Mouse (Mus musculus) intestine, embryonic 15.5 days (tissue): Measurements from ENCODE around the gene Ppp3ca. TPM values are rescaled to one million over a fixed set of nuclear protein-coding genes. Genes with fewer than 3 reads are reported as not detected.
A peak's percentile ranks its signal among the peaks of the same experiment; 100 is the strongest.
"Not testable (repeated sequence)": the region's sequence is repeated elsewhere in the genome, so short reads cannot be mapped to it uniquely, and the experiment has no call there.

Experiments
- ATAC-seq: fragments of 200-750 bp; cut with Nextera tagmentation; 2 replicates; pipeline ENCODE4 v1.8.0; 2017; ENCODE audit warnings: moderate TSS enrichment, moderate library complexity
- H3K27ac ChIP-seq: fragments of 300-500 bp; sonication (generic); 2 replicates; pipeline ENCODE4 v1.5.1; 2015; ENCODE audit warnings: mild to moderate bottlenecking, inconsistent platforms
- H3K27me3 ChIP-seq: fragments of 300-500 bp; sonication (generic); replicated peaks from 2 replicates; pipeline ENCODE4 v1.6.1; 2015; ENCODE audit warnings: inconsistent platforms
- H3K36me3 ChIP-seq: fragments of 300-500 bp; sonication (generic); 2 replicates; pipeline ENCODE4 v1.6.1; 2015; ENCODE audit warnings: inconsistent platforms
- H3K4me1 ChIP-seq: fragments of 300-500 bp; sonication (generic); replicated peaks from 2 replicates; pipeline ENCODE4 v1.6.1; 2015; ENCODE audit warnings: inconsistent platforms
- H3K4me2 ChIP-seq: fragments of 300-500 bp; sonication (generic); replicated peaks from 2 replicates; pipeline ENCODE4 v1.6.1; 2015; ENCODE audit warnings: mild to moderate bottlenecking, inconsistent platforms
- H3K4me3 ChIP-seq: fragments of 300-500 bp; sonication (generic); replicated peaks from 2 replicates; pipeline ENCODE4 v1.5.1; 2015; ENCODE audit warnings: inconsistent platforms
- H3K9ac ChIP-seq: fragments of 300-500 bp; sonication (generic); 2 replicates; pipeline ENCODE4 v1.6.1; 2015; ENCODE audit warnings: inconsistent platforms
- H3K9me3 ChIP-seq: fragments of 300-500 bp; sonication (generic); 2 replicates; pipeline ENCODE4 v1.6.1; 2016; ENCODE audit warnings: inconsistent platforms
- WGBS: fragments of 180-500 bp; shearing (Covaris S2); methylation state at CpG from one replicate; pipeline ENCODE4 v1.1.7; 2015; 5-methylcytosine and 5-hydroxymethylcytosine counted together
- polyA plus RNA-seq: library from polyadenylated mRNA; unstranded; fragments of >200 nt; fragmentation: Nextera tagmentation; extraction: Ambion mirVana; gene quantifications from 2 replicates; pipeline ENCODE4 v1.2.1, GENCODE M21; 2015

The Ppp3ca gene
- polyA plus RNA-seq, 1 experiment from 2014 or later, result 47.5 TPM

- Histone ChIP-seq H3K27me3 (no peaks in the 10 kb centered on the region), H3K27ac (no peak overlapping the region), H3K4me1 (no peaks in the 10 kb centered on the region), H3K4me3 (no peak overlapping the region), H3K9ac (no peak overlapping the region), H3K4me2 (no peak overlapping the region), H3K9me3 (no peaks in the 10 kb centered on the region), H3K36me3 (no peaks in the 10 kb centered on the region)
- ATAC-seq, result no peak
- 70% methylated on average over 7 of the region's 7 CpGs for WGBS
Observed at GRCm38 (mm10) chr3:136691984-136692383, 22.1 kb downstream of the Ppp3ca start.

DNA sequence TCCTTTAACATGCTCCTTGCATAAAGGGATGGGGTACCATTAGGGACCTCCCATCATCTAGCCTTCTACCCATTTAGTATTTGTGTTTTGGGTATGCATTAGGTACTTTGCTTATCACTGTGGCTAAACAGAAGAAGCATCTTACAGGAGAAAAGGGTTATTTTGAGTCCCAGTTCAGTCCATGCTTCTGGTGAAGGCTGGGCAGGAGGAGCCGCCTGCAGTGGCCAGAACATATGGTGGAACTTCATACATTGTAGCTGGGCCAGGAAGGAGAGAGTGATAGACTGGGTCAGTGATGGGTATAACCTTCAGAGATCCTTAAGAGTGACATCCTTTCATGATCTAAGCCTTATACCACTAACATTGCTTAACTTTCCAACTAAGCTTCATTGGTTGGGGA, 23.6 kb downstream of the Ppp3ca start:
- Histone ChIP-seq H3K36me3 (no peaks in the 10 kb centered on the region), H3K4me3 (no peak overlapping the region), H3K27me3 (no peaks in the 10 kb centered on the region), H3K9me3 (no peaks in the 10 kb centered on the region), H3K4me2 (no peak overlapping the region), H3K4me1 (no peaks in the 10 kb centered on the region), H3K27ac (no peak overlapping the region), H3K9ac (no peak overlapping the region)
- 97% methylated on average over 1 of the region's 1 CpGs for WGBS
- ATAC-seq, result no peak

DNA sequence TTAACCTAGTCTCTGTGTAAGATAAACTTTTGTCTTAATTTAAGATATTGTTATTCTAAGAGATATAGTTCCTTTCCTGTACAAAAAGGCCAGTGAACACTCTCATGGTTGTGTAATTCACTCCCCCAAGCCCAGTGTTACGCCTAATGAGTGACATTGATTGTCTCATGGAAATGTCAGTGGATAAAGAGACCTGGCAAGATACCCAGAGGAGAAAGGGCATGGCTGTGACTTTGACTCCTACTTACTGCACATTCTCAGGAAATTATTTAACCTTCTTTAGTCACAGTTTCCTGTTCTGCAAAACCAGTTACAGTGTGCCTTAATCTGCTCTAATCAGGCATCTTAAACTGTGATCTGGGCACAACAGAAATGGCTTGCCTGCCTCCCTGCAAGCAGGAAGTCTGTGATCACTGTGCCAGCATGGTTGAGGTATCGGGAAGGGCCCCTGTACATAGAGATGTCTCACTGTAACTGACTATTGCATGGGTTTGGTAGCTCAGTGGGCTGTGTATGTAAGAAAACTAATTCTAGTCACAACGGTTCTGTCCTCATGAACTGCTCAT, 27.8 kb downstream of the Ppp3ca start:
- H3K4me1 ChIP-seq, result no peaks in the 10 kb centered on the region
- no peak overlapping the region for H3K9ac ChIP-seq
- H3K36me3 ChIP-seq, result no peaks in the 10 kb centered on the region
- no peak for ATAC-seq
- no peak overlapping the region for H3K4me2 ChIP-seq
- H3K27ac ChIP-seq, result no peak overlapping the region
- H3K27me3 ChIP-seq, result no peaks in the 10 kb centered on the region
- WGBS, result 79% methylated on average over 3 of the region's 3 CpGs
- H3K9me3 ChIP-seq, result no peaks in the 10 kb centered on the region
- no peak overlapping the region for H3K4me3 ChIP-seq

- not testable (repeated sequence) for H3K4me2 ChIP-seq, H3K9ac ChIP-seq, H3K4me1 ChIP-seq, ATAC-seq, H3K9me3 ChIP-seq, H3K36me3 ChIP-seq, H3K27ac ChIP-seq, H3K27me3 ChIP-seq, H3K4me3 ChIP-seq
Observed at GRCm38 (mm10) chr3:136699711-136700110, 29.8 kb downstream of the Ppp3ca start.

- 48% methylated on average over 11 of the region's 11 CpGs for WGBS
Observed at GRCm38 (mm10) chr3:136700447-136701009, 30.6 kb downstream of the Ppp3ca start.

DNA sequence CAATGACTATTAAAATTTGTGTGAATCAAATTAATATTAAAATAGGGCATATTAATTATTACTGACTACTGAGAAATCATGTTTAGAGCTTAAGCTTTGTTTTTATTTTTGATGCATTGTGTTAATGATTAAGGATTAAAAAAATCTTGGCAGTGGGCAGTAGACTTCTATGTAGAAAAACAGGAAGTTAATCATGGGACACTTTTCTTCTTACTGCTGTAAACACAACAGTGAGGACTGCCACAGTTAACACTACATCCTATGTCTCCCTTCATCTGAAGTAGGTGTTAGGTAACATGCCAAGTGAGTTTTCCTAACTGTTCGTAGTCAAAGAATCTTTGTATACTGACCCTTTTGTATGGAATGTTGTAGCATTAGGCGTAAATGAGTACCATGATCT, 32.9 kb downstream of the Ppp3ca start:
- 90% methylated on average over 2 of the region's 2 CpGs for WGBS
- Histone ChIP-seq H3K4me2 (no peak overlapping the region), H3K4me3 (no peak overlapping the region), H3K4me1 (0 out of 2 replicates have a peak, but pooled peaks cover 3% of the 10 kb centered on the region), H3K36me3 (no peaks in the 10 kb centered on the region), H3K9me3 (no peaks in the 10 kb centered on the region), H3K27ac (no peak overlapping the region), H3K9ac (no peak overlapping the region), H3K27me3 (no peaks in the 10 kb centered on the region)
- ATAC-seq, result no peak

More at GRCm38 (mm10) chr3:136700447-136701009, 30.6 kb downstream of the Ppp3ca start:
- H3K27me3 ChIP-seq, result no peaks in the 10 kb centered on the region
- 0 out of 2 replicates have a peak, but pooled peaks have one; percentile 37 for ATAC-seq
- H3K4me1 ChIP-seq, result no peaks in the 10 kb centered on the region
- H3K27ac ChIP-seq, result no peak overlapping the region
- no peak overlapping the region for H3K4me2 ChIP-seq
- no peaks in the 10 kb centered on the region for H3K9me3 ChIP-seq
- H3K36me3 ChIP-seq, result no peaks in the 10 kb centered on the region
- no peak overlapping the region for H3K9ac ChIP-seq
- H3K4me3 ChIP-seq, result no peak overlapping the region

DNA sequence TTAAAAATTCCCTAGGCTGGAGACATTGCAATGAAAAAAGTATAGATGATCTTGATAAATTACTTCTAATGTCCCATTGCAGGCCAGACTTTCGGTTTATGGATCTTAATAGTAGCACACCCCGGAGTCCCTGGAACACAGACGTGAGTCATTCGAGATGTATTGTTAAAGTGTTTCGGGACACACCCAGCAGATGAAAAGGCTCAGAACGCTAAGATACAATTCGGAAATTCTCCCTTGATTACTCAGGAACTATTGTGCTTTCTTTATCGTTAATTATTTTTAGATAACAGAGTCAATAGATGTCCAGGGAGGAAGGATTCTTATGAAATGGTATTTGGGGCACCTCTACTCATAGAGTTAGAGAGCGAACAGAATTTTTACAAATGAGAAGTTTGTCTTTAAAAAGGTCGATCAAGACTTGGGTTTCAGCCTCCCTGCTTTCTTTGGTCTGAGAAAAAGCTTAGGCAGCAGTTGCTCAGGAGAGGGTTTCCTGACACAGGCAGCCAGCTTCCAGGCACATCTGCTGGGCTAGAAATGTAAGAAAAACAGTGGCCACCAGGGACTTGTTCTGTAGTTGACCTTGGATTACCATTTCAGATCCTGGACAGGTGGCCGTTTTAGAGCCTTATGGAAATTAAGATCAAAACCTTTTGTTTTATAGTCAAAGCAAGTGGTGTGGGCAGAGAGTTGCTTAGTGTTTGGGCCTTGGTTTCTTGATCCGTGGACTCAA, 34.8 kb downstream of the Ppp3ca start:
- 54% methylated on average over 12 of the region's 12 CpGs for WGBS
- no peak overlapping the region for H3K4me3 ChIP-seq
- ATAC-seq, result no peak
- H3K4me2 ChIP-seq, result no peak overlapping the region
- H3K27me3 ChIP-seq, result no peaks in the 10 kb centered on the region
- H3K9ac ChIP-seq, result no peak overlapping the region
- H3K4me1 ChIP-seq, result 0 out of 2 replicates have a peak, but pooled peaks cover 3% of the 10 kb centered on the region
- no peak overlapping the region for H3K27ac ChIP-seq
- no peaks in the 10 kb centered on the region for H3K36me3 ChIP-seq
- H3K9me3 ChIP-seq, result no peaks in the 10 kb centered on the region

- H3K4me2 ChIP-seq, result no peak overlapping the region
- H3K27ac ChIP-seq, result no peak overlapping the region
- 85% methylated on average over 4 of the region's 4 CpGs for WGBS
- H3K36me3 ChIP-seq, result no peaks in the 10 kb centered on the region
- no peaks in the 10 kb centered on the region for H3K27me3 ChIP-seq
- 0 out of 2 replicates have a peak, but pooled peaks cover 3% of the 10 kb centered on the region for H3K4me1 ChIP-seq
- no peak overlapping the region for H3K4me3 ChIP-seq
- H3K9ac ChIP-seq, result no peak overlapping the region
- ATAC-seq, result no peak
- H3K9me3 ChIP-seq, result no peaks in the 10 kb centered on the region
Observed at GRCm38 (mm10) chr3:136706048-136706447, 36.1 kb downstream of the Ppp3ca start.

DNA sequence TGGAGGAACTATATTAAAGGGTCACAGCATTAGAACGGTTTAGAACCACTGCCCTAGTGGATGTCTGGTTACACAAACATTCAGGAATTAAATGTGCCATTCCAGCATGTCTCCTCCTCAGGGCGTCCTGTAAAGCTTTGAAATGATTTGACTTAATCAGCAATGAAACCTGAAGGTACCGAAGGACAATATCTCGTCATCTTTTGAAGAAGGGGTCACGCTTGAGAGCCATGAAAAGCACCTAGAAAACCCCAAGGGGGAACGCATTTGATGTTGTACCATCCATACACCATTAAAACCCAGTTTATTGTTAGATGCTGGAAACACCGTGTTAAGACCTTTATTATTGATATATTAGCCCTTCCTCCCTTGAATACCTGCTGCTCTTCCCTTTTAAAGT, 36.8 kb downstream of the Ppp3ca start:
- 84% methylated on average over 7 of the region's 7 CpGs for WGBS
- Histone ChIP-seq H3K4me2 (no peak overlapping the region), H3K27me3 (no peaks in the 10 kb centered on the region), H3K4me1 (0 out of 2 replicates have a peak, but pooled peaks cover 3% of the 10 kb centered on the region), H3K9me3 (no peaks in the 10 kb centered on the region), H3K4me3 (no peak overlapping the region), H3K36me3 (no peaks in the 10 kb centered on the region), H3K27ac (no peak overlapping the region), H3K9ac (no peak overlapping the region)
- no peak for ATAC-seq

GRCm38 (mm10) chr3:136707222-136708019, 37.5 kb downstream of the Ppp3ca start:
- Histone ChIP-seq H3K9ac (no peak overlapping the region), H3K4me3 (no peak overlapping the region), H3K9me3 (no peaks in the 10 kb centered on the region), H3K27me3 (no peaks in the 10 kb centered on the region), H3K36me3 (no peaks in the 10 kb centered on the region), H3K4me1 (0 out of 2 replicates have a peak, but pooled peaks cover 3% of the 10 kb centered on the region), H3K4me2 (no peak overlapping the region), H3K27ac (no peak overlapping the region)
- 42% methylated on average over 3 of the region's 3 CpGs for WGBS
- ATAC-seq, result no peak

- Histone ChIP-seq H3K36me3 (no peaks in the 10 kb centered on the region), H3K27ac (no peak overlapping the region), H3K9me3 (no peaks in the 10 kb centered on the region), H3K4me3 (no peak overlapping the region), H3K4me2 (no peak overlapping the region), H3K27me3 (no peaks in the 10 kb centered on the region), H3K4me1 (0 out of 2 replicates have a peak, but pooled peaks cover 3% of the 10 kb centered on the region), H3K9ac (no peak overlapping the region)
- ATAC-seq, result peak; percentile 67; the same call in 1 of the 2 replicates
- WGBS, result 38% methylated on average over 1 of the region's 1 CpGs
Observed at GRCm38 (mm10) chr3:136708230-136708629, 38.3 kb downstream of the Ppp3ca start.

- 66% methylated on average over 10 of the region's 10 CpGs for WGBS
- ATAC-seq, result no peak
- 0 out of 2 replicates have a peak, but pooled peaks cover 3% of the 10 kb centered on the region for H3K4me1 ChIP-seq
- H3K9me3 ChIP-seq, result no peaks in the 10 kb centered on the region
- no peak overlapping the region for H3K9ac ChIP-seq
- H3K4me3 ChIP-seq, result no peak overlapping the region
- no peaks in the 10 kb centered on the region for H3K36me3 ChIP-seq
- no peak overlapping the region for H3K4me2 ChIP-seq
- H3K27ac ChIP-seq, result no peak overlapping the region
- H3K27me3 ChIP-seq, result no peaks in the 10 kb centered on the region
Observed at GRCm38 (mm10) chr3:136710310-136710906, 40.5 kb downstream of the Ppp3ca start.
